Mouse (Mus musculus): ENCODE measurements around the gene Rasl10b. TPM values are rescaled to one million over a fixed set of nuclear protein-coding genes. Genes with fewer than 3 reads are reported as not detected.

The Rasl10b gene
- total RNA-seq, 2 experiments from 2014 or later = 173 to 185 TPM

DNA sequence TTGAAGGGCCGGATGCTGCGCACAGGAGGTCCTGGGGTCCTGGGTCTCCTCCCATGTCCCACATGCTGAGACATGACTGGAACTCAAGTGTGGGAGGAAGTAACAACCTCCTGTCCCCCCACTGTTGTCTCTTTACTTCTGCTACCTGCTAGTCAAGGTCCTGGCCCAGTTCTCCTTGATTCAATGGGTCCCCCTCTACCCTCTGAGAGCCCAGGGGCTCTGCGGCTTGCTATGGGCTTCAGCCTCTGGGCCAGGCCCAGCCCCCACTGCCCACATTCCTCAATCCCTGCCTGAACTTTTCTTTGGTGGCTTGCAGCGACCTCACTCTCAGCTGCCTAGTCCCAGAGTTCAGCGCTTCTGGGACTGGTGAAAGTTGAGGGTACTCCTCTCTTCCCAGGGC, 20.4 kb downstream of the Rasl10b start, which contains the start of gene Gas2l2:
TSS of gene Gas2l2 (minus strand) at position 101 of the 400 bp plus-strand sequence.
- no peak for DNase-seq (ENCODE audit: low spot score in 2 of 2)

DNA sequence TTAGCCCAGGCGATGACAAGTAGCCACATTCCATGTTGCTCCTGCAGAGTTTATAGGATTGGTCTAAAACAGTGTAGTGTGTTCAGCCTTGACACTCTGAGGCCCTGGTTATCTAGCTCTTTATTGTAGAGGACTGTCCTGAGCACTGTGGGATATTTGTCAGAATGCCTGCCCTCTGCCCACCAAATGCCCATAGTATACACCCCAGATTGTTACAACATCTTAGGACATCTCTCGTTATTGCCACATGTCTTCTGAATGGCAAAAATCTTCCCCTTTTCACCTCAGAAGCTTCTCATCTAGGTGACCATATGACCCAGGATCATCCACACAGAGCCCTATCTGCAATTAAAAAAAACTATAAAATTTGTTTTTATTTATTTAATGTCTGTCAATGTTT, 23.6 kb downstream of the Rasl10b start:
- no peak for DNase-seq (ENCODE audit: low spot score in 2 of 2)

DNA sequence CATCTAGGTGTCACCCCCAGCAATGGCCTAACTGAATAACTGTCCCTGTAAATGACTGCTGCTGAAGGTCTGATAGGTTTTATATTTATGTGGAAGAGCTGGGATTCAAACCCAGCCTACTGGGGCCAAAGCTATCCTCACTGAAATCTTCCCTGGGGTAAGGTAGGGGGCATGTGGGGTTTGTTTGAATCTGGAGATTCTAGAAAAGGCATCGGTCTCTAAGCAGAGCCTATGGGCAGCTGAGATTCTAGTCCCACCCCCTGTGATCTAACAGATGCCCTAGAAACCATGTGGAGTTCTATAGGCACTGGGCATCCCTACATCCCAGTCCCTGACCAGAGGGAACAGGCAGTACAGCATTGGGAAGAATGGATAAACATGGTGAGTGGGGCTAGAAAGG, 28.4 kb downstream of the Rasl10b start, which contains the start of gene 1700020L24Rik:
TSS of gene 1700020L24Rik (plus strand) at position 301 of the 400 bp plus-strand sequence.
- no peak for DNase-seq (ENCODE audit: low spot score in 2 of 2)

DNA sequence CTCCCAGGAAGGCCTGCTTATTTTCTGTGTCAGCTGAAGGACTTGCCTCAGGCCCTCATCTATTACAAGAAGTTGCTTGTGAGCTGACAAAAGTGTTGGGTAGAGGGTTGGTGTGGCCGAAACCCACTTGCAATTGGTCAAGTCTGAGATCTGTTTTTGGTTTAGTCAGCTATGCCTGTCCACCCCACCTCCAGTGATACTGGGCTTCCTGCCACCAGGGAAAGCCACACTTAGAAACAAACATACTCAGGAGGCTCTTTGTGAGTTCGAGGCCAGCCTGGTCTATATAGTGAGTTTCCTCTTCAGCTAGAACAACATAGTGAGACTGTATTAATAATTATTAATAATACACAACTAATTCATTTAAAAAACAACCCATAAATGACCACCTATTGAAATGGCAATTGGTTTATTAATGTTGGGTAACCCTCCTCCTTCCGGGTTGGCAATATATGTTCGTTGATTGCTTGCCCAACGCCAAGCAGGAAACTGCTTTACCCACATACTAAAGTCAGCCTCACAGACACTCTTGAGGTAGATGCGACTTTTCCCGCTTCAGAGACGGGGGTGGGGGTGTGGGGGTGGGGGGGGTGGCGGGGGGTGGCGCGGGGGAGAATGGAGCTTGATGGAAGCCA, 30.6 kb downstream of the Rasl10b start:
- DNase-seq (ENCODE audit: low spot score in 2 of 2) = no peak

DNA sequence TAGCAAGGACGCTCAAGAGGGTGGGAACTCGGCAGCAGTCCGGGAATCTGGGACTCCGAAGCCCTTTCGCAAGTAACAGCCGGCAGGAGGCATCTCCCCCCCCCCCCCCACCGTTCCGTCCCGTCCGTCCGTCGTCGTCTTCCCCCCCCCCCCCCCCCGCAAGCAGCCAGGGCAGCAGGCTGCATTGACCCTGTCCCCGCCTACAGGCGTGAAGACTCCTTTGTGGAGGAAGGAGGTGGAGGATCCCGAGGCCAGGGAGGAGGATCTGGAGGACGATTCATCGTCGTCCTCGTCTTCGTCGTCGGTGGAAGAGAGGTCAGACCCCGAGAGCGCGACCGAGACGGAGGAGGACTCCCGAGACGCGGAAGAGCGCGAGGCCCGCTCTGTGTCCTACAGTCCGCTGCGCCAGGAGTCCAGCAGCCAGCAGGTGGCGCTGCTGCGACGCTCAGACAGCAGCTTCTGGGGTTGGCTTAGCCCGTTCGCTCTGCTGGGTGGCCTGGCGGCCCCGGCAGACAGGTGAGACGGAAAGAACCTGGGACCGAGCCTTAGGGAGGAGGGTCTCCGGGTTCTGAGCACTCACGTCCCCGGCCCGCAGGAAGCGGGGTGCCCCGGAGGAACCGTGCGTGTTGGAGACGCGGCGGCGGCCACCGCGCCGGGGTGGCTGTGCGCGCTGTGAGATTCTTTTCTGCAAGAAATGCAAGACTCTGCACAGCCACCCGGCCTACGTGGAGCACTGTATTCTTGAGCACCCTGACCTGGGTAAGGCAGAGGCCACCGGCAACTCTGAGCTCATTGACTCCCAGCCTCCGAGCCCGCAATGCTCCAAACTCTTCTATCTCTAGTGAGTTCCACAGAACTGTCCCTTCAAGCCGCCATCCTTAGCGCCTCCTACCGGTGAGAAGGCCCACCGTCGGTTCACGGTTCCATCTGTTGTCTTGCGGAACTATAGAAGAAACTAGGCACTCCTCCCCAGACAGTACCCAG, 31.4 kb downstream of the Rasl10b start:
- peak; percentile 86 to 90 for DNase-seq (ENCODE audit: low spot score in 2 of 2)

DNA sequence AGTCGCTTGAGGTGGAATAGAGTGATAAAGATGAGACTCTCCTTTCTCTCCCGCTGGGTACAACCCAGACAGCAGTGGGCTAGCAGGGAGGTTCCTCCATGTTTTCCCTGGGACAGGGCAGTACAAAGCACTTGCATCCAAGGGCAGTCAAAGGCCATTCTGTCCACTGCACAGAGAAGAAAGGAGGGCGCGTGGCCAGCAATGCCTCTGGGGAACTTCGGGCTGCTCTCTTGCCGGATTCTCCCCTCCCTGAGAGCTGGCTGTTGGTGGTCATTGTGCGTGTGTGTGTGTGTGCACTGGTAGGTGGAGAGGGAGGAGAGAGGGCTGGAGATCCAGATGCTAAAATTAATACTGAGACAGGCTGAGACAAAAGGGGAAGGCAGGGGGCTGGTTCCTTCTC, 32.3 kb downstream of the Rasl10b start:
- DNase-seq (ENCODE audit: low spot score in 2 of 2) = no peak

DNA sequence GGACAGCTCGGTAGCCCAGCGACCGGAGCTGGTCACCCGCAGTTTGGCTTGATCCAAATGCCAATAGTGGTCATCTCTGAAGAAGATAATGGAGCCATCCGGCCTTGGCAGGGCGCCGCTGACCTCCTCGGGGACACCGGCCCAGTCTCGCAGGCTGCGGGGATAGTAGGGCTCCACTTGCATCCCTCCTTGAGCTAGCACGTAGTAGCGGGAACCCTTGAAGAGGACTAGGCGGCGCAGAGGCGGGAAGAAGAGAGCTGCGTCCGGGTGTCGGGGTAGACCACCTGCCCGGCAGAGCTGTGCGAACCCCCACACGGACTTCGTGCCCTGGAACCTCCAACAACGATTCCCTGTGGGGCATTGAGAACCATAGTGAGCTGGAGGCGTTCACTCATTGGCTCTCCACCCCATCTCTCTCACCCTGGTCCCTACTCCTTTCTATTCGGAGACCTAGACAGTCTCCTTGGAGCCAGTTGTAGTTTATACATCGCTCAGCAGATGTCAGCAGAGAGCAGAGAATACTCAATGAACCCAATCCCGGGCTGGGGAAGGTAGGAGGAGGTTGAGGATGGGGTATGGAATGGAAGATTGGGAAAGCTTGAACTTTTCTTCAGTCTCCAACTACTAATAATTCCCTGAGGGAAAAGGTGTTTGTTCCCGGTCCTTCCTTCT, 33.8 kb downstream of the Rasl10b start:
- peak; percentile 83 to 86 for DNase-seq (ENCODE audit: low spot score in 2 of 2)

DNA sequence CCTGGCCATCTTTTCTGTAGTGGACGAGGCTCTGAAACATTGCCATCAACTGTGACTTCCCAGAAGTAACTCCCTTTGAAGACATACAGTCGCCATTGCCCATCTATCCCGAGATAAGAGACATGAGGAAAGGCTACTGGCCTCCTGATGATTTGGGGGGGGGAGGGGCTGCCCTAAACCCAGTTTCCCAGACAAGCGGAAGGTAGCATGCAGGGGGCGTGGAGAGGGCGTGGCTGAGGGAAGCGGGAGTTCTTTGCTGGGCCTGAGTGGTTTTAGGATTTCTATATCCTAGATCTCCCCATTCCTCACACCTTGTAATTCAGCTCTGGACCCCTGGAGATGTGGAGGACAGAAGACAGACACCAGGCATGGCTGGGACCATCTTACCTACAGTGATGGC, 34.9 kb downstream of the Rasl10b start:
- no peak for DNase-seq (ENCODE audit: low spot score in 2 of 2)

DNA sequence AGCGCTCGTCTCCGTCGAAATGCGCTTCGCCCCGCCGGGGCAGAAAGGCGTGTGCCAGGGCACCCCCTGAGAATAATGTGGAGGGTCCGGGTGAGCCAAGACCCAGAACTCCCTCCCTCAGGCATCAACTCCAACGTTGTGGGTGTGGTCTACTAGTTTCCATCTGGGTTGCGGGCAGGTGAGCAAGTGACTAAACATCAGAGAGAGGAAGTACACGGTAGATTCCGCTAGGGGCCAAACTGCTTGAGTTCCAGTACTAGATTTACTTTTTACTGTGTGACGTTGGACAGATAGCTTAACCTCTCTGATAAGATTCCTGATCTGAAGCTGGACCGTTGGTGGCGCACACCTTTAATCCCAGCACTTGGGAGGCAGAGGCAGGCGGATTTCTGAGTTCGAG, 36.1 kb downstream of the Rasl10b start:
- DNase-seq (ENCODE audit: low spot score in 2 of 2) = no peak

DNA sequence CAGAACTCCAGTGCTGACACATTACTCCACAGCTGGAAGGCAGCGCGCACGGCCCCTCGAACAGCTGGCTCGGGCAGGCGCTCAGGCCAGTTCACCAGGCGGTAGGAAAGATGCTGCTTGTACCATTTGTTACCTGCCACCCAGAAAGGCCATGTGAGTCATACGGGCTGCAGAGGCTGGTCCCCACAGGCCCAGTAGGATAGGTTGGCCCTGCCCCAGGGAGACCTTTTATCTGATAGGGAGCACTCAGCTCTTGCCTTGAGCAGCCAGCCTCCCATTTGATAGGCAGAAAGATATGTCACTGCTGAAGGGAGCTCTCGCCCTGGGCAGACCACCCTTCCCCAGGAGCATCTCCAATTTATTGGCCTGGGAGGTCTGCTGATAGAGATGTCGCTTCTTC, 38.7 kb downstream of the Rasl10b start:
- DNase-seq (ENCODE audit: low spot score in 2 of 2) = no peak

DNA sequence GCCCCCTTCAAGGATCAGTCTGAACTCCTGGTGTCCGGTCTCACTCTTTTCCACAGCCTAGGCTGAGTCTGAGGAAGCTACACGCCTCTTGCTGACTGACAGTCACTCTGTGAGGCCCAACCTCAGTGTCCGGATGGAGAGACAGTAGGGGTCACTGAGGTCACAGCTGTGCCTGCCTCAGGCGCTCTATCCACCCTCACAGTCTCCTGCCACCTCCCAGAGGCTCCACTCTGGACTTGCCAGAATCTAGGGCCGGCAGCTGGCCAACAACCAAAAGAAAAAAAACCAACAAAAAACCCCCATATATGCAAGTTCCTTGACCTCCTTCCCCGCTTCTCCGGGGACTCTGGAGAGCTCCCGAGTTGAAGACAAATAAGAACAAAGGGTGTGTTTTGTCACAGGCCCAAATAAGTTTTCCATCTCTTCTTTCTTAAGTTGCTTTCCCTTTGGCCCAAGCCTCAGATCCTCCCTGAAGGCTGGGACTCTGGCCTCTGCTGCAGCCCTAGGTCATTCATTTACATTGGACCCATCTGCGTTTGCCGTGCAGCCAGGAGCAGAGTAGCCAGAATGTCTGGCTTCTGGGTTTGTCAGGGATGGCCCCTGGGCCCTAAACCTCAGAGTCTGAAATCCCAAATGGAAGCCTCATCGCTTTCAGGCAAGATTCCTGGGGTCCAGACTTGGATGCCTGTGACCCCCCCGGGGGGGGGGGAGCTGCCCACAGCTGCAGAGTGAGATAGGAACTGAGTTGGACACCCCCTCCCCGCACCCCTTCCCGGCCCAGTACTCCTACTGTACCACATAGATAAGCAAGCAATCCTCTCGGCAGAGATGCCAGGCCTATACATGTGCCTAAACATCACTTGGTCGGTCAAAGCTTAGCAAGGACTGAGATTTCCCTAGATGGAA, 39.3 kb downstream of the Rasl10b start:
- DNase-seq (ENCODE audit: low spot score in 2 of 2) = no peak

DNA sequence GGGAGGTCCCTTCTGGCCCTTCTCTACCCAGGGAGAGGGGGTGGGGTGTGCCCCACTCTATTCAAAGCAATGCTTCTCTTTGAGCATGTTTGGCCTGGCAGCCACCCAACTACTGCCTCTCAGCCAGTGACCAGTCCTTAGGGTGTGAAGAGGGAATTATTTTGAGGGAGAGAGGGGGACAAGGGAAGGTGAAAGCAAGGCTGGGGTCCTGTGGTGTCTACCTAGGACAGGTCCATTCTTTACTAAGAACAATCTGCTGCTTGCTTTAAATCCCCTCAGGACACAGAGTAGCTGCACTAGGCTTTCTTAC, 39.9 kb downstream of the Rasl10b start:
- peak in 1 of 2 experiments; percentile 41 for DNase-seq (ENCODE audit: low spot score in 2 of 2)

DNA sequence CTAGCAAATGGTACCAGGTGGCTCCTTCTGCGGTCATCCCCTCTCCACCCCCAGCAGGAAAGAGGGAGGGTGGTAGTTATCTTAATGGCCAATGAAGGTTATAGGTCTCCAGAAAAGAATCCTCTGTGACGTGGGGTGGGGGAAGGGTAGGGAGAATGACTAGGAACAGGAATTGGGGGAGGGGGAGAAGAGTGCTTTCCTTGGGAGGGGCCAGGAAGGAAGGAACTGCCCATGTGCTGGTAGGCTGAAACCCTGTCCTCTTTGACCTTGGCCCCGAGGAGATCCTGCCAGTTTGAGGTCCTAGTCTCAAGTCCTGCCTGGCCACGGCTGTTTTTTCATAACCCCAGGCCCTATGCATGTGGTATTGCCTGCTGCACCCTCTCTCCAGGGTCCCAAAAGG, 40.4 kb downstream of the Rasl10b start:
- no peak for DNase-seq (ENCODE audit: low spot score in 2 of 2)

DNA sequence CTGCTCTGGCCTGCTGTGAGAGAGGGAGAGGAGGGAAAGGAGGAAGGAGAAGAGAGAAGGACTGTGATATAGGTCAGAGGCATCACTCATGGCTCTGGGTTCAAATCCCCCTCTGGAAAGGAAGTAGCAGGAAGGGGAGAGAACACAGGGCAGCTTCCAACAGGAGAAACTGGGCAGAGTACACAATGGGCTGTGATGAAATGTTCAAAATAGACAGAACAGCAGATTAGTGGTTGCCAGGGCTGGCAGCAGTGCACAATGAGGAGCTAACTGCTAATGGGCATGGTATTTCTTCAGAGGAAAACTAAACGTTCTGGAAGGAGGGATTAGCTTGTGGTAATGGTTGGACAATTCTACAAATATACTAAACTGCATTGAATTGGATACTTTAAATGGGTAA, 41.6 kb downstream of the Rasl10b start:
- no peak for DNase-seq (ENCODE audit: low spot score in 2 of 2)

DNA sequence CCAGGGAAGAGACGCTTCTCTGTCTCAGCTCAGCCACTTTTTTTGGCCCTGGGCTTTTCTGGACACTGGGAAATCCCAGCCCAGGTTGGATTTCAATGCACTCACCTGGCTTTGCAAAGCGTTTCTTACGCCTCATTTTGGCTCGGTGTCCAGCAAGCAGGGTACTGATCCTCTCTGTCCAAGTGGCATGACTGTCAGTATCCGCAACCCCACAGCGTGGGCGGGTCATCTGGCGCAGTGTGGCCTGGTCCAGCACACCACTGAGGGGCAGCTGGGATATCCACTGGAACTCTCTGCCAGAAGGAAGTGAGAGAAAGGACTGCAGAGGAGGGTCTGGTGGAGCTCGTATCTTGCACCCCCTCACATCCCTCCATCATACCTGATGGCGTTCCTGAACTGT, 42.3 kb downstream of the Rasl10b start:
- no peak for DNase-seq (ENCODE audit: low spot score in 2 of 2)

DNA sequence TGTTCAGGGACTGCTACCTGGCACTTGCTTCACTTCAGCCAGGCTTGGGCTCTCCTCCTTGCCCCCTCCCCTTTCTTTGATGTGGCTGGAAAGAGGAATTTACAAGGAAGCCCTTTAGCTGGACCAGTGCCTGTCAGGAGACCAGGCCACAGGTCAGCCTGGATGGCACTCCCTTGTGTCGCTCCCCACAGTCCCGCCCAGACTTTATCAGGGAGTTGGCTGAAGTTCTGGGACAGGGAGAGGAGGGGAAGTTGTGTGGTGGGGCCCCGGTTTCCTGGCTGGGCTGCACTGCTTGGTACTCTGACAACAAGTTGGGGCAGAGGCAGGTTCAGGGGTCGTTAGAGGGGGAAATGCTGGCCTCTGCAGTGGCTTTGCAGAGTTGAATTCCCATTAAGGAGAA, 45.6 kb downstream of the Rasl10b start:
- DNase-seq (ENCODE audit: low spot score in 2 of 2) = no peak

DNA sequence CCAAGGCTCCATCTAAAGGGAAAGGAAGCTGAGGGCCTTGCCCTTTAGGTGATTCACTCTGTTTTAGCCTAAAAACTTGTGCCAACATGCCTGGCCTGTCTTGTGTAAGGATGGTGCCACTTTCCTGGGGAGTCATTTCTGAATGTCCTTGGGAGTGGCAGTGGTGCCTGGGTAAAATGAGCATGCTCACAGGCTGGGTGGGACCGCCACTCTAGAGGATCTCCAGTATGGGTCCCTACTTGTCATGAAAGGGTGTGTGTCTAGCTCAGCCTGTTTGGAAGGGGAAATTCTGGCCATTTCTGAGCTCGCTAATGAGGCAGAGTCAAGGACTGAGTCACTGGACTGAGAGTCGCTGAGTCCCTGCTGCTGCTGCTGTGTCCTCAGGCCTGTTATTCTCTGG, 46.7 kb downstream of the Rasl10b start:
- no peak for DNase-seq (ENCODE audit: low spot score in 2 of 2)

DNA sequence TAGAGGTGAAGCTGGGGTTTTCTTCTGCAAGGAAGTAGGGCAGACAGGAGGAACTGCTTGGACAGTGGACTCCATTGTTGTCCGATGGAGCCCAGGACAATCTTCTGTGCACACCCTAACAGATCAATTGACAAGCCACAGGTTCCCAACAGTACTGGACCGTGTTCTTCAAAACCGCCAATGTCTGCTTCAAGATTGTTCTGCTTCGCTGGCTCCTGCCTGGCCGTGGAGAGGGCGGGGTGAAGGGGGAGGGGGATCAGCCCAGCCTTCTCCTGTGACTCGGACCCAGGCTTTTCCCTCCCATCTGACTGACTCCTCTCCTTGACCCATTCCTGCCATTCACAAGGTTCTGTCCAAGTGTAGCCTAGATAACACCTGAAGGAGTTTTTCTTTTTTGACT, 48.3 kb downstream of the Rasl10b start:
- no peak for DNase-seq (ENCODE audit: low spot score in 2 of 2)

DNA sequence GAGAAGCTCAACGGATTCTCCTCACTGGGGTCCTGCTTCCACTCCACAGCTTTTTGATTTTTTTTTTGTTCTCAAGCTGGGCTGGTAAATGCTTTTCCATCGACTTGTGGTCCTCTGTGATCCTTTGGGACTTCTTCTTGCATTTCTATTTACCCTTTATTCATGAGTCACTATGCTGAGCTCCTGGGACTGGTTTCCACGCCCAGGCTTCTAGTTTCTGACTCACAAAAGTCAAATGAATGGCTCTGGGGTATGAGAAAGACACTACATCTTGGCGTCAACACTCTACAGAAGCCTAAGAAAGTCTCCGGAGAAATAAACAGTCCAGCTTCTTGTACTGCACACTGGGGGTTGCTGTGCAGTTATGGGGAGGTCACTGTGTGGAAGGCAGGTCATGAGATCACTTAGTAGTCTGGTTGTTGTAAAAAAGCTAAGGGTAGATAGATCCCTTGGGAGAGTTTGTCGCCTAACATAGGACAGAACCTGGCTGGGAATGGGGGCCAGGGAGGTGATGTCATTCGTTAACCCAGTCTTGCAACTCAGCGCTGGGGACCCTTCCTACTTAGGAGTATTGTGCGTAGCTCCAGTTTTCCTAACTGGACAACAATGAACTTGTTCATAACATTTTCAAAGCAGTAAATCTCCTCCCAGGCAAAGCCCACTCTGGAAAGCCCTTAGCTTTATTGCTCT, 49.1 kb downstream of the Rasl10b start:
- DNase-seq (ENCODE audit: low spot score in 2 of 2) = no peak

DNA sequence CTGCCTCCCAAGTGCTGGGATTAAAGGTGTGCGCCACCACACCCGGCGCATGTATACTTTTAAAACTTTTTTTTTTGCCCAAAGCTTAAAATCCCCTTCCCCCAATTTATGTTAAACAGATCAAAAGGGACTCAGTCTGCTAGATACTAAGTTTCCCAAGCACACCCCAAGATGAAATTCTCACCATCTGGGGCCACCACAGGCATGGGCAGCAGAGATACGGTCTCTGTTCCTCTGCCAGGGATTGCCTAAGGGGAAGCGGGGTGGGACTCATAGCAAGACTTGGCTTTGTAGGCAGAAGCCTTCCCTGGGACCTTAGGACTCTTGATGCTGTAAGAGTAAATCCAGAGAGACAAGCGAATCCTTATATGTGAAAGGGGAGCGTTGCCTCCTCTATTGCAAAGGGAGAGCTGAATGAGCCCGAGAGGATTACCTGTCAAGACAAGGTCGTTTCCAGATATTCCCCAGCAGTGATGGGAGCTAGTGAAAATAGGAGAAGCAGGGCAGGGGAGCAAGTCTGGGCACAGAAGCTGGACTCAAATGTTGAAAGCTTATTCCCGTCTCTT, 52.6 kb downstream of the Rasl10b start:
- no peak for DNase-seq (ENCODE audit: low spot score in 2 of 2)
